ENCODE assay signal across 7 mouse cellular contexts in the genomic region with DNA sequence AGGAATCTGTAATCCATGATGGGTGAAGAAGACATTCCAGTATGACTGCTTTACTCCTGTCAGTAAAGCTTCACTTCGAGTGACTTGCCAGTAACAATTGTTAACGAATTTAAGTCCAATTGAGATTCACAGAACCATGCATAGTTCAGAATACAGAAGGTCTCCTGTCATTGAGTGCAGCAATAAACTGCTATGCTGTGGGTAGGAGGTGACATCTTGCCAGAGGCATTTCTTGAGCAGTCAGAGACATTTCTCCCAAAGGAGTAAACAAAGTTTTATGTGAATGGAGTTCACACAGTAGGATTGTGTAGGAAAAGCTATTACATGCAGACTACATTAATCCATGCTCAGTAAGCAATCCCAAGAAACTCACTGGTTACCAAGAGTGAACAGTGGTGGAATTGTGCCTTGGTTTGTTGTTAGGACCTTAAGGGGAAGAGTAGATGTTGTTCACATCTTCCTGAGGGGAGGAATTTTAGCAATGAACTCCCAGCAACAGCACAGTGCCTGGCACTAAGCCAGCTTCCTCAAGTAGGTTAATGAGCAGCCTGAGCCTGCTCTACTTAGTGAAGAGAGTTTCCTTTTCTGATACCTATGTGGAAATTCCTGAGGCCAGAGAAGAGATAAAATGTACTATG.
DNase-seq lines count a peak whose midpoint lies in the region; ATAC-seq and TF ChIP-seq lines count a peak whose summit lies in the region.

No protein-coding gene starts in this region.

- no peak for ATAC-seq in forebrain, postnatal 0 days
- 0 out of 2 replicates have a peak, but pooled peaks have one; percentile 58 for ATAC-seq in lung, embryonic 15.5 days (ENCODE audit: borderline replicate concordance, extremely low read depth, low FRiP score, low TSS enrichment)

- H3K4me1 ChIP-seq in forebrain, postnatal 0 days (ENCODE audit: insufficient read depth): no peaks in the 10 kb centered on the region
- H3K4me1 ChIP-seq in lung, embryonic 15.5 days: 0 out of 2 replicates have a peak, but pooled peaks cover 7% of the 10 kb centered on the region

- H3K27me3 ChIP-seq in forebrain, postnatal 0 days (ENCODE audit: insufficient read depth, low read length): no peaks in the 10 kb centered on the region
- H3K27me3 ChIP-seq in lung, embryonic 15.5 days: no peaks in the 10 kb centered on the region

- no peaks in the 10 kb centered on the region for H3K9me3 ChIP-seq in forebrain, postnatal 0 days (ENCODE audit: low read length)
- no peaks in the 10 kb centered on the region for H3K9me3 ChIP-seq in lung, embryonic 15.5 days

- H3K4me3 ChIP-seq in forebrain, postnatal 0 days (ENCODE audit: low read depth, low read length): no peak overlapping the region
- H3K4me3 ChIP-seq in lung, embryonic 15.5 days: no peak overlapping the region

- H3K27ac ChIP-seq in forebrain, postnatal 0 days (ENCODE audit: low read depth, low read length): no peak overlapping the region
- peak overlapping the region; percentile 39; the same call in 1 of the 2 replicates for H3K27ac ChIP-seq in lung, embryonic 15.5 days

- peak; percentile 5 to 7 for DNase-seq in layer of hippocampus, adult 8-10 months (ENCODE audit: low spot score in 2 of 2)
- no peak for DNase-seq in layer of hippocampus, postnatal 36 days
- peak; percentile 11 for DNase-seq in cerebellum, adult 9-11 months
- DNase-seq in forebrain, postnatal 0 days: peak; percentile 34
- no peak for DNase-seq in gastrocnemius, postnatal 36 days
- no peak for DNase-seq in ovary, postnatal 10 days (ENCODE audit: low spot score)

- WGBS in forebrain, postnatal 0 days: 24% methylated on average over 2 of the region's 2 CpGs
- 50% methylated on average over 2 of the region's 2 CpGs for WGBS in lung, embryonic 15.5 days

- H3K4me2 ChIP-seq in forebrain, postnatal 0 days (ENCODE audit: low read depth): no peak overlapping the region
- no peak overlapping the region for H3K4me2 ChIP-seq in lung, embryonic 15.5 days

- intact Hi-C loops in gastrocnemius, postnatal 36 days (cut with DNase I): no loop called here

- no peaks in the 10 kb centered on the region for H3K36me3 ChIP-seq in forebrain, postnatal 0 days (ENCODE audit: insufficient read depth)
- H3K36me3 ChIP-seq in lung, embryonic 15.5 days: no peaks in the 10 kb centered on the region

- no peak for TF ChIP-seq CTCF in forebrain, postnatal 0 days (IDR thresholded peaks at IDR 0.05; ENCODE audit: low read depth)

- no peak overlapping the region for H3K9ac ChIP-seq in forebrain, postnatal 0 days
- no peak overlapping the region for H3K9ac ChIP-seq in lung, embryonic 15.5 days

Comparison
In these comparisons a context has a peak if more than half of its experiments do, and no peak if none do; other contexts are left out.
1. DNase-seq: peak in layer of hippocampus, adult 8-10 months (2 of 2), cerebellum, adult 9-11 months (single experiment) and forebrain, postnatal 0 days (single experiment); none in layer of hippocampus, postnatal 36 days (0 of 2), gastrocnemius, postnatal 36 days (0 of 2) and ovary, postnatal 10 days (single experiment).